Mouse (Mus musculus): ENCODE measurements at regions not wholly inside any gene's neighbourhood (a gene's known extent, or its start where the extent isn't known, plus 50 kb on each side); places are given as distances from the start of the nearest gene placed in this dataset.

DNA sequence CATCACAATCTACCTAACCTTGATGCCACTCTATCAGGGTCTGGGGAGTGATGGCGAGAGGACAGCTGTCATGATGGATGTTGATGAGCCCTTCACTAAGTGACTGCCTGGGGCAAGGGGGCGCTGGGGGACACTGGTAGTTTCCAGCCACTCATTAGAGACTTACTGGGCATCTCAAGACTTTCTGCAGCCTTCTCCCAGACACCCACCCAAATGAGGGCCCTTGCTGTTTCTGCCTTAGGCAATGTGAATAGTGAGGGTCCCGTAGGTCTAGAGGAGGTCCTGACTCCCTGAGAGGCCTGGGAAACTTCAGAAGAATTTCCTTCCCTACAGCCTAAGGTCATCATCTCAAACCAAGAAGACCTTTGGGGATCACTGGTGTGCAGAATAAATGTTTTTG is 74.9 kb upstream of the Gm47985 start:
- H3K36me3 ChIP-seq (ENCODE audit: control insufficient read depth, insufficient read depth): no peaks in the 10 kb centered on the region
- no peak overlapping the region for H3K4me3 ChIP-seq (ENCODE audit: low read length)
- H3K27ac ChIP-seq (ENCODE audit: low read length): no peak overlapping the region
- no peak overlapping the region for H3K4me2 ChIP-seq (ENCODE audit: low read depth, low read length)
- no peak for ATAC-seq (replicated peaks; ENCODE audit: extremely low read depth, insufficient read depth, low FRiP score)
- WGBS: 82% methylated on average over 3 of the region's 3 CpGs
- peaks cover 6% of the 10 kb centered on the region; the same call in 1 of the 2 replicates for H3K4me1 ChIP-seq (ENCODE audit: control insufficient read depth, insufficient read depth, low read length)
- H3K9me3 ChIP-seq (replicated peaks; ENCODE audit: control insufficient read depth, low read length): no peaks in the 10 kb centered on the region
- no peaks in the 10 kb centered on the region for H3K27me3 ChIP-seq (ENCODE audit: control insufficient read depth, insufficient read depth, low read length)
- H3K9ac ChIP-seq (ENCODE audit: low read length): no peak overlapping the region

DNA sequence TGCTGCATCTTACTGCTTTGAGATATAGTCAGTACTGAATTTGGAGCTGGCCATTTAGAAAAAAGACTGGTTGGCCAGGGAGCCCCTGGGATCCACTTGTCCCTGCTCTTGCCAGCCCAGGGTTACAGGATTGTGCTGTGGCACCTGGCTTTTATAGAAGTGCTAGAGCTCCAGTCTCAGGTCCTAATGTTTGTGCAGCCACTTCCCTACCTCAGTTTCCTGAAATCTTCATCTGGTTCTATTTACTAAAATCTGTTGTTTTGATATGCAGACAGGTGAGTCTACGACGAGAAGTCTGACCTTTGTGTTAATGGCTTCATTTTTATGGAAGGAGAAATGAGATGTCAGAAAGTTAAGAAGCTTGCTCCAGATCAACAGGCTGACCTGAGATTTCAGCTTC is 73.0 kb upstream of the Gm47985 start:
- H3K27me3 ChIP-seq (ENCODE audit: control insufficient read depth, insufficient read depth, low read length): no peaks in the 10 kb centered on the region
- 90% methylated on average over 2 of the region's 2 CpGs for WGBS
- ATAC-seq (replicated peaks; ENCODE audit: extremely low read depth, insufficient read depth, low FRiP score): no peak
- H3K9me3 ChIP-seq (replicated peaks; ENCODE audit: control insufficient read depth, low read length): no peaks in the 10 kb centered on the region
- no peaks in the 10 kb centered on the region for H3K36me3 ChIP-seq (ENCODE audit: control insufficient read depth, insufficient read depth)
- no peak overlapping the region for H3K27ac ChIP-seq (ENCODE audit: low read length)
- 0 out of 2 replicates have a peak, but pooled peaks cover 2% of the 10 kb centered on the region for H3K4me1 ChIP-seq (ENCODE audit: control insufficient read depth, insufficient read depth, low read length)
- no peak overlapping the region for H3K4me2 ChIP-seq (ENCODE audit: low read depth, low read length)
- no peak overlapping the region for H3K4me3 ChIP-seq (ENCODE audit: low read length)
- no peak overlapping the region for H3K9ac ChIP-seq (ENCODE audit: low read length)

DNA sequence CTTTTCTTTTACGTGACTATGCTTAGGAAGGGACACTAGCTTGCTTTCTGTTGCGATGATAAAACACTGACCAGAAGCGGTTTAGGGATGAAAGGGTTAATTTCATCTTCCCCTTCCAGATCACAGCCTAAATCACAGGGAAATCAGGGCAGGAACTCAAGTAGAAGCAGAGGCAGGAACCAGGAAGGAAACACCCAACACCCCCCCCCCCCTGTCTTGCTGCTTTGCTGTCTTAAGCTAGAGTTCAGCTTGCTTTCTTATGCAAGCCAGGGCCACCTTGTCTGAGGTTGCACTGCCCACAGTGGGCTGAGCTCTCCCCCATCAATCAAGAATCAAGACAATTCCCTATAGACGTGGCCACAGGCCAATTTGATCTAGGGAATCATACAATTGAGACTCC is 71.9 kb upstream of the Gm47985 start:
- no peaks in the 10 kb centered on the region for H3K9me3 ChIP-seq (replicated peaks; ENCODE audit: control insufficient read depth, low read length)
- no peak overlapping the region for H3K4me3 ChIP-seq (ENCODE audit: low read length)
- H3K9ac ChIP-seq (ENCODE audit: low read length): no peak overlapping the region
- WGBS: 67% methylated on average over 4 of the region's 4 CpGs
- H3K4me2 ChIP-seq (ENCODE audit: low read depth, low read length): no peak overlapping the region
- no peaks in the 10 kb centered on the region for H3K27me3 ChIP-seq (ENCODE audit: control insufficient read depth, insufficient read depth, low read length)
- H3K27ac ChIP-seq (ENCODE audit: low read length): no peak overlapping the region
- 0 out of 2 replicates have a peak, but pooled peaks cover 2% of the 10 kb centered on the region for H3K4me1 ChIP-seq (ENCODE audit: control insufficient read depth, insufficient read depth, low read length)
- H3K36me3 ChIP-seq (ENCODE audit: control insufficient read depth, insufficient read depth): no peaks in the 10 kb centered on the region
- no peak for ATAC-seq (replicated peaks; ENCODE audit: extremely low read depth, insufficient read depth, low FRiP score)

DNA sequence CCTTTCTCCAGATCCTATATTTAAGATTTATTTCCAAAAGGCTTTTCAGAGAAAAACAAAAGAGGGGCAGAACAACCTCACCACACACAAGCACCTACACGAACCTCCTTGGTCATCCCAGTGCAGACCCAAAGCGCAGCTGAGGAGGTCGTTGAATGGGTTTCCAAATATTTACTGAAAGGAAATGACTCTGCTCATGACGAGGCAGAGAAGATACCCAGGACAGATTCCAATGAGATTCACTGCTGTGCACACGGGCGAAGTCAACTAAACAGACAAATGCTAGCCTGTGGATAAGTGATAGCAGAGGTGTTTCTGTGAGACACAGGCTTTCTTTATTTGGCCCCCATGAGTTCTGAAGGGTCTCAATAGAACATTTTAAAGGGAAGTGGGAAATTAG is 70.7 kb upstream of the Gm47985 start:
- Histone ChIP-seq H3K4me1 (ENCODE audit: control insufficient read depth, insufficient read depth, low read length) (0 out of 2 replicates have a peak, but pooled peaks cover 2% of the 10 kb centered on the region), H3K4me3 (ENCODE audit: low read length) (no peak overlapping the region), H3K9me3 (replicated peaks; ENCODE audit: control insufficient read depth, low read length) (no peaks in the 10 kb centered on the region), H3K27me3 (ENCODE audit: control insufficient read depth, insufficient read depth, low read length) (no peaks in the 10 kb centered on the region), H3K36me3 (ENCODE audit: control insufficient read depth, insufficient read depth) (no peaks in the 10 kb centered on the region), H3K27ac (ENCODE audit: low read length) (no peak overlapping the region), H3K9ac (ENCODE audit: low read length) (no peak overlapping the region), H3K4me2 (ENCODE audit: low read depth, low read length) (no peak overlapping the region)
- ATAC-seq (replicated peaks; ENCODE audit: extremely low read depth, insufficient read depth, low FRiP score): no peak
- 51% methylated on average over 6 of the region's 6 CpGs for WGBS

DNA sequence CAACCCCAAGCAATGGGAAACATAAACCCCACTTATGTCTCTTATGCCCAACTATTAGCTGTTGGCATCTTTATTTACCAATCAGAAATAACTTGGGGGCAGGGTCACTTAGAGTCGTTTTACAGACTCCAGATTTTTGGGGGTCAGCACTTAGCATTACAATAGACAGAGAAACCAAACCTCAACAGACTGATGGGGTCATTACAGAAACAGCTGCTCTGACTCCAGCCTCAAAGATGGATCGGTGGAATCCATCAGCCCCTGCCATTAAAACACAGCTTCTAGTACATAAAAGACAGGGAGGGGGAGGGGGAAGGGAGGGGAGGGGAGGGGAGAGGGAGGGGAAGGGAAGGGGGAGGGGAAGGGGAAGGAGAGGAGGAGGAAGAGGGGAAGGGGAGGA is 69.9 kb upstream of the Gm47985 start:
- WGBS: 42% methylated on average over 2 of the region's 2 CpGs
- H3K4me2 ChIP-seq (ENCODE audit: low read depth, low read length): no peak overlapping the region
- no peaks in the 10 kb centered on the region for H3K36me3 ChIP-seq (ENCODE audit: control insufficient read depth, insufficient read depth)
- H3K4me1 ChIP-seq (ENCODE audit: control insufficient read depth, insufficient read depth, low read length): 0 out of 2 replicates have a peak, but pooled peaks cover 2% of the 10 kb centered on the region
- ATAC-seq (replicated peaks; ENCODE audit: extremely low read depth, insufficient read depth, low FRiP score): no peak
- H3K27ac ChIP-seq (ENCODE audit: low read length): no peak overlapping the region
- no peak overlapping the region for H3K9ac ChIP-seq (ENCODE audit: low read length)
- no peaks in the 10 kb centered on the region for H3K27me3 ChIP-seq (ENCODE audit: control insufficient read depth, insufficient read depth, low read length)
- H3K4me3 ChIP-seq (ENCODE audit: low read length): no peak overlapping the region
- H3K9me3 ChIP-seq (replicated peaks; ENCODE audit: control insufficient read depth, low read length): no peaks in the 10 kb centered on the region

DNA sequence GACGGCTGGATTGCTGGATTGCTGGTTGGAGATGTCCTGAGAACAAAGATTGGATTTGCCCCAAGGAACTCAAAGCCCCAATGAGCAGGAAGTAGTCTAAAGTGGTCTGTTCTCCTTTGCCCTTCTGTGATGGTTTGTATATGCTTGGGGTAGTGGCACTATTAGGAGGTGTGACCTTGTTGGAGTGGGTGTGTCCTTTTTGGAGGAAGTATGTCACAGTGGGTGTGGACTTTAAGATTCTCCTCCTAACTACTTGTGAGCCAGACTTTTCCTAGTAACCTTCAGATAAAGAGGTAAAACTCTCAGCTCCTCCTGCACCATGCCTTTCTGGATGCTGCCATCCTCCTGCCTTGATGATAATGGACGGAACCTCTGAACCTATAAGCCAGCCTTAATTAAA is 69.1 kb upstream of the Gm47985 start:
- Histone ChIP-seq H3K9ac (ENCODE audit: low read length) (no peak overlapping the region), H3K27ac (ENCODE audit: low read length) (no peak overlapping the region), H3K27me3 (ENCODE audit: control insufficient read depth, insufficient read depth, low read length) (no peaks in the 10 kb centered on the region), H3K4me2 (ENCODE audit: low read depth, low read length) (no peak overlapping the region), H3K4me1 (ENCODE audit: control insufficient read depth, insufficient read depth, low read length) (0 out of 2 replicates have a peak, but pooled peaks cover 2% of the 10 kb centered on the region), H3K4me3 (ENCODE audit: low read length) (no peak overlapping the region), H3K36me3 (ENCODE audit: control insufficient read depth, insufficient read depth) (no peaks in the 10 kb centered on the region), H3K9me3 (replicated peaks; ENCODE audit: control insufficient read depth, low read length) (no peaks in the 10 kb centered on the region)
- ATAC-seq (replicated peaks; ENCODE audit: extremely low read depth, insufficient read depth, low FRiP score): no peak
- WGBS: 73% methylated on average over 2 of the region's 2 CpGs

DNA sequence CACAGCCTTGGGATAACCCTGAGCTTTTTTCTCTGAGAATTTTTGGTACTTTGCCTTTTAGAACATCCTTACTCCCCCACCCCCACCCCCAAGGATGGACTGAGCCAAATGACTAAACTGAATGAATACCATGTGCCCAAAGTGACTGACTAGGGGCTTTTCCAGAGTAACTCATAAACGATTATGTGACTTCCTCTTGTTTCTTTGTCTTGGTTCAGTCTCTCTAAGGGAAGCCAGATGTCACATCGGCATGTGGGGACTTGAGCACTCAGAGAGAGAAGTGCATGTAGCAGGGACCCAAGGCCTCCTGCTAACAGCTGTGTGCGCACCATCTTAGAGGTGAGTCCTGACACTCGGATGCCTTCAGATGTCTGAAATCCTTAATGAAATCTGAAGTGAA is 63.8 kb upstream of the Gm47985 start:
- no peaks in the 10 kb centered on the region for H3K4me1 ChIP-seq (ENCODE audit: control insufficient read depth, insufficient read depth, low read length)
- no peak overlapping the region for H3K27ac ChIP-seq (ENCODE audit: low read length)
- ATAC-seq (replicated peaks; ENCODE audit: extremely low read depth, insufficient read depth, low FRiP score): no peak; the same call in 1 of the 2 replicates
- H3K4me2 ChIP-seq (ENCODE audit: low read depth, low read length): no peak overlapping the region
- H3K9ac ChIP-seq (ENCODE audit: low read length): no peak overlapping the region
- no peaks in the 10 kb centered on the region for H3K27me3 ChIP-seq (ENCODE audit: control insufficient read depth, insufficient read depth, low read length)
- WGBS: 52% methylated on average over 4 of the region's 4 CpGs
- no peak overlapping the region for H3K4me3 ChIP-seq (ENCODE audit: low read length)
- H3K36me3 ChIP-seq (ENCODE audit: control insufficient read depth, insufficient read depth): no peaks in the 10 kb centered on the region
- no peaks in the 10 kb centered on the region for H3K9me3 ChIP-seq (replicated peaks; ENCODE audit: control insufficient read depth, low read length)

DNA sequence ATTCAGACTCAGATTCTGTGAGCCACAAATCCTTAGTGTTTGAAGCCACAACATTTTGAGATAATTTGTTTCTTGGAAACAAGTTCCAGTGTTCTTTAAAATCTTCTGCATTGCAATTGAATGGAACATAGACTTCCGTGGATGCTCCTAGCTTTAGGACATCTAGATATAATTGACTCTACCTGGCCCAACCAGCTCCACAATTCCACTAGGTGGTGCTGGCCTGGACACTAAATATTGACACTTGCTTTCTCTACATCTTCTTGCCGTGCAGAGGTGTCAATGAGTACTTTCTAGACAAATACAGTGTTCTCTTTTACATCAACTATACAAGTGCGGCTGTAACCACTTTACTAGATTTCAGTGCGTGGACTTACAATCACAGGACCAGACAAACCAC is 63.4 kb upstream of the Gm47985 start:
- H3K4me2 ChIP-seq (ENCODE audit: low read depth, low read length): no peak overlapping the region
- WGBS: 85% methylated on average over 4 of the region's 4 CpGs
- ATAC-seq (replicated peaks; ENCODE audit: extremely low read depth, insufficient read depth, low FRiP score): no peak
- H3K27ac ChIP-seq (ENCODE audit: low read length): no peak overlapping the region
- no peaks in the 10 kb centered on the region for H3K9me3 ChIP-seq (replicated peaks; ENCODE audit: control insufficient read depth, low read length)
- H3K4me3 ChIP-seq (ENCODE audit: low read length): no peak overlapping the region
- H3K36me3 ChIP-seq (ENCODE audit: control insufficient read depth, insufficient read depth): no peaks in the 10 kb centered on the region
- no peaks in the 10 kb centered on the region for H3K4me1 ChIP-seq (ENCODE audit: control insufficient read depth, insufficient read depth, low read length)
- H3K27me3 ChIP-seq (ENCODE audit: control insufficient read depth, insufficient read depth, low read length): no peaks in the 10 kb centered on the region
- H3K9ac ChIP-seq (ENCODE audit: low read length): no peak overlapping the region

DNA sequence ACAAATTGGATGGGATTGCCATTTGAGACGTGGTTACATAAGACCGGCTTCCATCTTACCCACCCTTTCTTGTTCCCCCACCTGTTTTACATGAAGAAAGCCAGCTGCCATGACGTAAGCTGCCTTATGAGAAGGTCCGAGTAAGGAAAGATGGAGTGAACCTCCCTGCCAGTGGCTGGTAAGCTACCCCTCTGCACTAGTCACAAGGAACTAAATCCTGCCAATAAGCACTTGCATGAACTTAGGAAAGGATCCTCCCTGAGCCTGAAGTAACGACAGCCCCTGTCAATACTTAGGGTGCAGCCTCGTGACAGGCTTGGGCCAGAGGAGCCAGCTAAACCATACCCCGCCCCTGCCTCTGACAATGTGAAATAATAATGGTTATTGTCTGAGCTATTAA is 62.8 kb upstream of the Gm47985 start:
- H3K4me2 ChIP-seq (ENCODE audit: low read depth, low read length): no peak overlapping the region
- H3K9me3 ChIP-seq (replicated peaks; ENCODE audit: control insufficient read depth, low read length): no peaks in the 10 kb centered on the region
- no peaks in the 10 kb centered on the region for H3K27me3 ChIP-seq (ENCODE audit: control insufficient read depth, insufficient read depth, low read length)
- H3K36me3 ChIP-seq (ENCODE audit: control insufficient read depth, insufficient read depth): no peaks in the 10 kb centered on the region
- WGBS: 79% methylated on average over 7 of the region's 7 CpGs
- no peak overlapping the region for H3K27ac ChIP-seq (ENCODE audit: low read length)
- H3K9ac ChIP-seq (ENCODE audit: low read length): no peak overlapping the region
- H3K4me1 ChIP-seq (ENCODE audit: control insufficient read depth, insufficient read depth, low read length): no peaks in the 10 kb centered on the region
- ATAC-seq (replicated peaks; ENCODE audit: extremely low read depth, insufficient read depth, low FRiP score): no peak
- H3K4me3 ChIP-seq (ENCODE audit: low read length): no peak overlapping the region

DNA sequence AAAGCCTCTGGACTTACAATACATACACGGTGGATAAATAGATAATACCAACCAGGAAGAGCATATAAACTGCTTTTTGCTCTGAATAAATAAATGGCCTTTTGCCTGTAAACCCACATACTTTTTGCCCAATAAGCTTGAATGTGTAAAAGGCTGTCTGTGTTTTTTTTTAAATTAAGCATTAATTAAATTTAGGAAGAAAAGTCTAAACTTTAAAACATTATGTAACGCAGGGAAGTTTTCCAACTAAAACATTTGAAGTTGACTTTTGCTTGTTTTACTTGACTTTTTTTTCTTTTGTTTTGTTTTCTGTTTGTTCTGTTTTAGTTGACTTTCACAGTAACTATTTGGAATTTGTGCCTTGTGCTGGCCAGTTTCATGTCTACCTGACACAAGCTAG is 60.7 kb upstream of the Gm47985 start:
- WGBS: 95% methylated on average over 2 of the region's 2 CpGs
- no peaks in the 10 kb centered on the region for H3K27me3 ChIP-seq (ENCODE audit: control insufficient read depth, insufficient read depth, low read length)
- no peak overlapping the region for H3K27ac ChIP-seq (ENCODE audit: low read length)
- ATAC-seq (replicated peaks; ENCODE audit: extremely low read depth, insufficient read depth, low FRiP score): no peak
- H3K4me3 ChIP-seq (ENCODE audit: low read length): no peak overlapping the region
- H3K36me3 ChIP-seq (ENCODE audit: control insufficient read depth, insufficient read depth): no peaks in the 10 kb centered on the region
- H3K9ac ChIP-seq (ENCODE audit: low read length): no peak overlapping the region
- H3K9me3 ChIP-seq (replicated peaks; ENCODE audit: control insufficient read depth, low read length): no peaks in the 10 kb centered on the region
- no peak overlapping the region for H3K4me2 ChIP-seq (ENCODE audit: low read depth, low read length)
- no peaks in the 10 kb centered on the region for H3K4me1 ChIP-seq (ENCODE audit: control insufficient read depth, insufficient read depth, low read length)
